Mouse (Mus musculus): Measurements from ENCODE around the gene St6galnac3.
A peak's percentile ranks its signal among the peaks of the same experiment; 100 is the strongest.

Gene St6galnac3

DNA sequence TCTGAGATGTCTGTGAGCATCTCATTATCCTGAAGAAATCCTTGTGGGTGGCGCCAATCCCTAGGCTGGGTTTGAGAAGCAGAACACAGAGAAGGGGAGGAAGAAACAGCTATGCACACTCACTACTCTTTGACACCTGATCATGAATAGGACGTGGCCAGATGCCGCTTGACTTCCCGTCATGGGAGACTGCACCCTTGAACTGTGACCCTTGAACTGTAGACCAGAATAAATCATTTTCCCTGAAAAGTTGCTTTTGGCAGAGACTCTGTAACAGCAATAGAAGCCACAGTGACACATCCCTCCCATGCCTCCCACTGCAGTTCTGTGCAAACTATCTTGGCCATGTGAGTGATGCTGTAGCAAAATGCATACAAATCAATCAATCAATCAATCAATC lies 267.3 kb downstream of the St6galnac3 start:
- DNase-seq: no peak

DNA sequence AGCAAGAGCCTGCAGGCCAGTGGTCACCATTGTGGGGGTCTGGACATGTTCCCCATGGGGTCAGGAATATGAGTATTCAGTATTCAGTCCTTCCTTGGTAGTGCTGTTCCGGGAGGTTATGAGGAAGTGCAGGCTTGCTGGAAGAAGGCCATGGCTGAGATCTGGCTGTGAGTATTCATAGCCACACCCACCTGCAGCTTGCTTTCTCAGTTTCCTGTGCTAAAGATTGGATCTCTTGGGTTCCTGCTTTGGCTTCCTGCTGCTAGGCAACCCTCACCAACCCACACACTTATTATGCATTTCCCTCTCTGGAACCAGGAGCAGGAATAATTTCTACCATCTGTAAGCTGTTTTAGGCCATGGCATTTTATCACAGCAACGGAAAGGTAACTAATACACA lies 267.8 kb downstream of the St6galnac3 start:
- no peak for DNase-seq

DNA sequence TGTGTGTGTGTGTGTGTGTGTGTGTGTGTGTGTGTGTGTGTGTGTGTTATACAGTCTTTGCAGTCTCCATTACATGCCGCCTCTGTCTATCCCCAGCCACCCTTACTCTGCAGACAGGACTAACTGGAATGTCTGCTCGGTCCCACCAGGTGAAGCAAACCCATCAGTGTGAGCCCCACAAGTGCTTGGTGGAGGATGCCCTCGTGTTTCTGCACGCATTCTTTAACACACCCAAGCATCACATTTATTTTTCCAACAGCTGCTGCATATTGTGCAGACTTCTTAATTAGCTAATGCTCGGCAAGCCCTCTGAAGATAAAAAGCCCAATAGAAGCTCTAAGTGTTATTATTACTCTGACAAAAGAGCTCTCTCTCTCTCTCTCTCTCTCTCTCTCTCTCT lies 268.7 kb downstream of the St6galnac3 start:
- DNase-seq: no peak

DNA sequence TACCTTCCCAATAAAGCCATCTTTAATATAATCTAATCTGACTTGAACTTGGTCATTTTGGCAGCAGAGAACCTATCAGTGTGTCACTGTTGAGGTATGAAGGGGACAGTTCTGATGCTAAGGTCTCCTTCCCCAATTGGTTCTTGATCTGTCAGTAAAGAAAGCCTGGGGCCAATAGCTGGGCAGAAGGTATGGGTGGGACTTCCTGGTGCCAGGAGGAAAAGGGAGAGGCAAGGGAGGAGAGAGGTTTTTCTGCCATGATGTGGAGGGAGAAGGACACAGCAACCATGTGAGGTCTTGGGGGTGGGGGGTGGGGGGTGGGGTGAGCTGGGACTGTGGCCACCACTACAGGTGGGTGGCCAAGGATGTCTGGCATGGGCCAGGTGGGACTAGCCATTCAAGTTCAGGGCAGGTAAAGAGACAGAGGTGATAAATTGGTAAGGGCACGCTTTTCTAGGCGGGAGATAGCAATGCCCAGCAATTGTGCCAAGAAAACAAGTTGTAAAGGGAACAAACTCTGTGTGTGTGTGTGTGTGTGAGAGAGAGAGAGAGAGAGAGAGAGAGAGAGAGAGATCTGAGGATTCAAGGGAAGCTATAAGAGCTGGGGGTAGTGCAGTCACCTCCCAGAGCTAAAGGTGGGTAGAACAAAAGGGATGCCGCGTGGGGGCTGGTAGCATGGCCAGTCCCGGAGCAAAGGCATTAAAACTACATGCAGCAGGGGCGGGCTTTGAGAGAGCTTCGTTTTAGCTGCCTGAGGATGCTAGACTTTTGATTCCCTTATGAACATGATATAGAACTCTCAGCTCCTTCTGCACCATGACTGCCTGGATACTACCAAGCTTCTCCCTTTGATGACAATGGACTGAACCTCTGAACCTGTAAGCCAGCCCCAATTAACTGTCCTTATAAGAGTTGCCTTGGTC lies 271.6 kb downstream of the St6galnac3 start:
- DNase-seq: no peak

DNA sequence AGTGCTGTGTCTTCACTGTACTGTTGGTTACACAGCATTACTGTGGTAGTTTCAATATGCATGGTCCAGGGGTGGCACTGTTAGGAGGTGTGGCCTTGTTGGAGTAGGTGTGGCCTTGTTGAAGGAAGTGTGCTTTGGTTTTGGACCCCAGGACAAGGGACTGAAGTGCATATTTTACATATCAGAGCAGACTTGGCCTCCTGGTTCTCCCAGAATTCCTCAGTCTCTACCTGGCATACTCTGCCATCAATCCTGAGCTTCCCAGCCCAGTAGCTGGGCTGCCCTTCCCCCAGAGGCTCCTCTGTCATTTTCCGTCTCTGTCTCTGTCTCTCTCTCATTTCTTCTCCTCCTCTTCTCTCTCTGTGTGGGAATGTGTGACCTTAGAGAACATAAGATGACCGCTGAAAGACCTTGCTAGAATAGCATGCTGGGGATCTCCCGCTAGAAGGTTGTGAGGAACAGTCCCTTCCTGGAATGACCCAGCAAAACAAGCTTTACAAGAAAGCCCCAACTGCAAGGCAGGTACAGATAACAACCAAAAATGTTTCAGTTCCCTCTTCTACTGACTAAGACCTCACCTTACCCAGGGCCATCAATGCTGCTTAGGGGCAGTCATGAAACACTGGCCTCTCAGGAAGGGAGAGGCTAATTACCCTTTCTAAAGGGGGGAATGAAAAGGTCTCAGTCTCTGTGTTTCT lies 272.5 kb downstream of the St6galnac3 start:
- DNase-seq: no peak

DNA sequence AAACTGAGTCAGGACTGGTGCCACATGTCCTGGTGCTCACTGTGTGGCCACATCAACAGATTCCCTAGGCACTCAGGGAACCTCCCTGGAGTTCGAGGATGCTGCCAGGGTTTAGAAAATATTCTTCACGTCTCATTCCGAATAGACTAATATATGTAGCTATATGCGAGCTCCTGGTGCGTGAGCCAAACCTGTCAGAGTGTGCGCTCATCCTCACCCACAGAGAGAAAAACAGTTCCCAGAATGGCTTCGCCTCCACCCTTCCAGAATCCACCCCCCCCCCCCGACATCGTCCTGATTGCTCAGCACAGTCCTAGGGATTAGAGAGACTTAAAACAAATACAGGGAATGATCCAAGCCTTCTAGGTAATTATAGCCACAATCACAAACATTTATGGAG lies 283.6 kb downstream of the St6galnac3 start:
- DNase-seq: no peak

DNA sequence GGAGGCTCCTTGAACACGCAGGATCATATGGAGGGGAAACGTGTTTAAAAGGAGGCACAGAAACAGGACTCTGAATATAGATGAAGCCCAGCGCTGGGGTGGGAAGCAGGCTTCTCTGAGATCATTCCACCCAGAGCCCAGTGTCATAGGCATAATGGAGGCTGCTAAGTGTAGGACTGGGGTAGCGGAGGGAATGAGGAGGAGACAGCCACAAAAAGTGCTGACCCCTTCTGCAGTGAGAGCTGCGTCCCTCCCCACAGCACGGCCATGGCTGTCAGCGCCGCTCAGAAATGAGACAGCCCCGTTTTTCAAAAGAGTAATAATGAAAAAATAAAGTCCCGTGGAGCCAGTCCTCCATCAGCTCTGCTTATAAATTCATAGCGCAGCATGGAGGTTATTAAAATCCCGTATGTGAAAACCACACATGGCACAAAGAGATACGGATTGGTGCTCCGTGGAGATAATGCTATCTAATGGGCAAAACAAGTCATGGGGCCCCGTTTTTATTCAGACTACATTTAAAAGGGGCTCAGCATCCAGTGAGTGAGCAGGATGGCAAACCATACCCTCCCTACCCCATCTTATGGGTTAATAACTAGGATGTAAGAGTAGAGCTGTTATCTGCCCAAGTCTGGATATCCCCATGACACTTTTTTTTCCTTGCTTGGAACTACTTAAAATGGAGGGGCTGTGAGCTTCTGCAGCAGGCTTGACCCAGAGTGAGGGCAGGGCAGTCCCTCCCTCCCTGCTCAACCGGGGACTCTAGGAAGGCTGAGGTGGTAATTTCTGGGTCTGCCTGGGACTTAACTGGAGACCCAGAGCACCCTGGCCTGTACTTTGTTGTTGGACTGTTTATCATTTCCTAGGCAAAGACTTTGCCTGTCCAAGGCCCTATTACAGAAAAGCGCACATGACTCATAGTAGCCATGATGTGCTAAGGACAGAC lies 288.6 kb downstream of the St6galnac3 start:
- DNase-seq: no peak

DNA sequence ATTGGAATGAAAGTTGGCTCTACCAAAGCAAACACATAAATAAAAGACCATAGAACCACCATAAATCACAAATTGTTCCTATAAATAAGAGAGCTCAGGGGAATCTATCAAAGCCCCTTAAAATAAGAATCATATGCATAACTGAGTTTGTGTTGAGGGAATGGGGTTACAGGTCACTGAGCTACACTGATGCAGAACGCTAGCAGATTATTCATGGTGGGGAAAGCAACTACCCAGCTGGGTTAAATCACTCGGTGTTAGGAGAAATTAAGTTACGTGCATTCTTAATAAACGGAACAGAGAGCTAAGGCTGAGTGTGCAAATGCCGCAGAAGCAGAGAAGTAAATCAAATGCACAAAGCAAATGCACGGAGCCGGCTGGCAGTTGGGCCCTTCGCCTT lies 292.0 kb downstream of the St6galnac3 start:
- DNase-seq: no peak

DNA sequence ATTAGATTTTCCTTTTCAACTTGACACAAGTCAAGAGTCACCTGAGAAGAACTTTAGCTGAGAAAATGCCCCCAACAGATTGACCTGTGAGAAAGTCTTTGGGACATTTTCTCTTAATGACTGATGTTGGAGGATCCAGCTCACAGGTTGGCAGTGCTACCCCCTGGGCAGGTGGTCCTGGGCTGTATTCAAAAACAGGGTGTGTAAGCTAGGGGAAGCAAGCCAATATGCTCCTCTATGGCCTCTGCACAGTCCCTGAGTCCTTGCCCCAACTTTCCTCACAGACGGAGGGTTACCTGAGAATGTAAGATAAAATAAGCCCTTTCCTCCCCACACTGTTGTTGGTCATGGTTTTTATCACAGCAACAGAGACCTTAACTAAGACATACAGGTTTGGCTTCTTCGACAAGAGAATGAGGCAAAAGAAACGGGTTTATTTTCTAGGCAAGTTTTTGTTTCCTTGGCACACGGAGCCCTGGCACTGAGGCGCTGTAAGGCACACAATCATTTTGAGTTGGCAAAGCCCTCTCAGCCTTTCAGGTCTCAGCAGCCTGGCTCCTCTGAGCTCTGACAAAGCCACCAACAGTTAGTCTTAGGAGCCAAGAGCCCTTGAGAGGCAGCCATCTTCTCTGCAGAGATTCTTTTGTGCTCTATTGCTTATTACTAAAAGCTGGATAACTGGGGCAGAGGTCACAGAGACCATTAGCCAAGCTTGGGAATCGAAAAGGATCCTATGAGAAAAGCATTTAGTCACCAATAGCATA lies 292.7 kb downstream of the St6galnac3 start:
- peak; percentile 13 to 23 for DNase-seq

DNA sequence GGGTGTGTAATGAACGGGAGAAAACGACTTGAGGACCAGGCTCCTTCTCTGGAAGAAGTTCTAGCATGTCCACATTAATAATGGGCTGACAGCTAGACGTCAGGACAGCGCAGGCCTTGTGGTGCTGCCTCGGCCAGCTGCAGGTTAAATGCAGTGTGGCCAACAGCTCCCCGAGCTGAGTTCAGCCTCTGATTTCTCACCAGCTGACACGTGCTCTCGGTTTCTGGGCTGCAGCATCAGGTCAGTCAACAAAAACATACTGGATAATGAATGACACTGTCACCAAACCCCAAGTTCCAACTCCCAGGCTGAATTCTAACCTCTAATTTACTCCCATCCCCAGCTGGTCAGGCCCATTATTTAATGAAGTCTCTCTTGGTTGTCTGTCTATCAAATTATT lies 295.1 kb downstream of the St6galnac3 start:
- DNase-seq: no peak

DNA sequence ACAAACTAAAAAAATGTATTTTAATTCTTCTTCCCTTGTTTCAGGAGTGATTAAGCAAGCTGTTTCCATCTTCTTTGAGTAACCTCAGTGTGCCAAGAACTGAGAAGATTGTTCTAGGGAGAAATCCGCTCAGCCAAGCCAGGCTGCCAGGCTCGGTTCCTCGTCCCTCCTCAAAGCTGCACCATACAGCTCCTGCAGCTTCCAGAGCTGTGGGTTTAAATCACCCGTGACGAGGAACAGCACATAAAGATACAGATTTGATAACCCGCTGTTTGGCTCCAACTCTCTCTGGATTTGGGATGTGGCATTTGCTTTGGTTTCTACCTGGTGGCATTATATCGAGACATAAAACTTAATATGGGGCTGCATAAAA lies 303.1 kb downstream of the St6galnac3 start:
- DNase-seq: no peak

DNA sequence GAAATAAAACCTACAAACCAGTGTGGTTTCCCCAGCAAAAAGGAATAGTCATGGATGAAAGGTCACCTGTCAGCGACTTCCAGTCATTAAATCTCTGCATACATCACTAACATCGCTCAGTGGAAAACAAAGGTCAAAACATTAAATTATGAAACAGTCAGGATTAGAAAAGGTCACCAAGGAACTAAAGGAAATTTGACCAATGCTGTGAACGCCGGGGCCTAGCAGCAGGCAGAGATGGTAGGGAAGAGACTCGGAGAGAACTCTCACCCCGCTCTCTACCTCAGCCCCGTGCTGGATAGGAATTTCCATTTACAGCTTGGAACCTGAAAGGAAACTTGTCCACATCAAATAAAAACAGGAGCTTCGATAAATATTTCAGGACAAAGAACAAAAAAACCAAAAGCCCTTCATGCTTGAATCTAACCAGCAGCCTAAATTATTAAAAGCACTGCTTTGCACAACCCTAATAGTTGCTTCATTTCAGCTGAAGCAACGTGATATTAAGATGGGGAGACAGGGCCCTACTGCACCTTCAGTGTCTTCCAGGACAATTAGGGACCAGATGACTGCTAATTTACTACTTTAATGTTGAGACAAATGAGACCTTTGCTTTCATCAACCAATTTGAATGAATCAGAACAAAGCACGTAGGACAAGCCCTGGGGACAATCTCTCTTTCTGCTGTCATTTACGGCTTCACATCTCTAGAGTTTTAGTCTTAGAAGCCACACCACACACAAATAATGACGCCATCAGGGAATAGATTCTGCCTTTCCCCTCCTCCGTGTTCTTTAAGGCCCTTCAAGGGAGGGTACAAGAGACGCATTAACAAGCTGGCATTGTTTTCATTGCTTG lies 303.7 kb downstream of the St6galnac3 start:
- no peak for DNase-seq

DNA sequence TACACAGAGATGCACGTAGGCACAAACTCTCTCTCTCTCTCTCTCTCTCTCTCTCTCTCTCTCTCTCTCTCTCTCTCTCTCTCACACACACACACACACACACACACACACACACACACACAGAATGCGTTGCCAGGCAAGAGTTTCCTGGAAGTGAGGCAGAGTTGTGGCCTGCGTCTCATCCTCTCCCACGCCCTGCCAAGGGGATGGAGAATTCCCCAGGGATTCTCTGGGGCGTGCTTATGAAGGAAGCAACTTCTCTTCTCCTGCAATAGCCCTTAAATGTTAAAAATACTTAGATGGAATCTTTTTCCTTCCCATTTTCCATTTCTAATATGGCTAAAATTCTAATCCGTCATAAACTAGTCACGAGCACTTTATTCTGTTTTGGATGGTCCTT lies 305.6 kb downstream of the St6galnac3 start:
- DNase-seq: no peak

DNA sequence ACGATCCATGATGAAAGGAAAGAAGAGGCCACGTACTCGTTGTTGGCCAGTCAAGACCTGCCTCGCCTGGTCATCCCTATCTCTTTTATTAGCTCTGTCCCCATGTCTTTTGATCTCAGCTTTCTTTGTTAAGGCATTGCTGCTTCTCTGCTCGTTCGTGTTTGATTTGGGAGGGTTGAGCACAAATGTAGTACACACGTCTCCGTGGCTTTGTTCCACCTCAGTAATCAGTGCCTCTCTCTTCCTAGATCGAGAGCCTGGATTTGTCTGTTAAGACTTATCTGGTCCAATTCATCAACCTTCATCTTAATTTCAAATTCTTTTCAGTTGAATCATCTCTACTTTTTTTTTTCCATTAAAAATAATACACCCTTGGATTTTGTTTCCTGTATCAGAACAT lies 308.0 kb downstream of the St6galnac3 start:
- DNase-seq: no peak

DNA sequence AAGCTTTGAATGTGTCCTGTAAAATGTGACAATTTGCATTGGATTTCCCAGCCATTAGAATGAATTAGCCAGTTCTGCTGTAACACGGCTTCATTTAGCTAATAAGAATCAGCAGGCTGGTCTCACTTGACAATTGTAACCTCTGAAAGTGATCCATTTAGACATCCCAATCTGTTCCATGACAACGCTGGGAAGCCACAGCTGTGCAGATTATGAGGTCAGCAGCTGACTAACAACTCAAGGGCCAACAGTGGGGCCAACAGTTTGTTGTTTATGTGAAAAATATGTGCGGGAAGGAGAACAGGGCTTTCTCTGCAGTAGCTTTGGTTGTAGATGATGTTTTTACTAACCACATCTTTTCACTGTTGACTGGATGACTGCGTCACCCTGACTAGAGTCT lies 308.6 kb downstream of the St6galnac3 start:
- DNase-seq: no peak

DNA sequence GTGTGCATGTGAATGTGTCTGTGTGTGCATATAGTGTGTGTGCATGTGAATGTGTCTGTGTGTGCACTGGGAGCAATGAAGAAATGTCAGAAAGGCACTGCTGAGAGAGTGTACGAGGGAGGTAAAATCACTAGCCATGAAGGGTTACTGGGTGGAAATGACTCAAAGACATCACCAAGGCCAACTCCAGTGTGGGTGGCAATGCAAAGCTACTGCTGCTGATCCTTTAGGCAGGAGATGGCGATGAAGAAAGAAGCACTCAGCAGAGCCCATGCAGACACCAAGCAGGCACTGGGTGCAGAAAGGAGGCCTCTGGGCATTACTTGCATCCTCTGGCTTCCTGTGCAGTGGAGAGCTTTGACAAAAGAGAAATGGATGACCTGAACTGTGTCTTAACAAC lies 310.8 kb downstream of the St6galnac3 start:
- no peak for DNase-seq

DNA sequence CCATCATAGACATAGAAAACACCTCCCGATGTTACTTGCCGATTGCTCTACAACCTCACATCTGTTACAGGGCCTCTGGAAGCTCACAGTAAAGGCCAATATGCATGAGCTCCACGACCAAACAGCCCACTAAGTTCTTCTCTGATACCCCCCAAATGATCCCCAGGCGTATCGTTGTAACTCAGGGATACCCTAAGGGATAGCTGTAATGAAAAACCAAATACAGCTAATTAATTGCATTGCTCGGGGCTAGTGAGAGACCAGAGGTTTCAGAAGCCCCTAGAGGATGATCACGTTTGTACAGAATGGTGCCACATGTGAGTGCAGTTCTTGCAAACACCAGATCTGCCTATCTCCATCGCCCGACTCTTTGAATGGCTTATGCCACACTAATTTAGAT lies 315.7 kb downstream of the St6galnac3 start:
- DNase-seq: no peak

DNA sequence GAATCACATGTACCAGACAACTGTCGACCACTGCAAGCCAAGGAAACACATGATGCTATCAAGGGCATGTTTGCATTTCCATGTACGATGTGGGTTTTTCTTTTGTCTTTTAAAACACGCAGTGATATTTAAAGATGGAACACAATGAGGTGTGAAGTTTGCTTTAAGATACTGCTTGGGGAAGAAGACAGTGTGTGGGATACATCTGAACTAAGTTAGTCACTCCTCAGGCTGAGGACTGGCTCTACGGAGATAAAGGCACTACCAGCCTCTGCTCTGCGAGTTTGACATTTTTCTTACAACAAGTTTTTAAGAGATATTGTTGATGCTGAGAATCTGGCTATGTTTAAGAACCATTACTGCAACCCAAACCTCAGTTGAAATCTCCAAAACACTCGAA lies 316.6 kb downstream of the St6galnac3 start:
- no peak for DNase-seq

DNA sequence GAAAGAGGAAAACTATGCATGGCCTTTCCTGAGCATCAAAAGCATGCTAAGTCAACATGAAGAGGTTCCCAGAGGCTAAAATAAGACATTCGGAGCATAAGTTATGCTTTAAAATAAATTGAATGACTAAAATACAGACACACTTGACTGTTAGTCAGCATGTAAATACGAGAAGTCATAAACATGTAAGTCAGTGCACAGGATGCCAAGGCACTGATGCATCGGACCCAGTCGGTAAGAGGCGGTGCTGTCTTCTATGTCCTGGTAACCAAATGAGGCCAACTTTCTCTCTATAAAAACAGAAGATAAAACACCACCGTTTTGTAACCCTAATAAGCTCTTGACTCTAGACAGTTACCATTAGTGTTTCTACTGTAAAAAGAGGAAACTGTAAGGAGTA lies 317.3 kb downstream of the St6galnac3 start:
- DNase-seq: no peak

DNA sequence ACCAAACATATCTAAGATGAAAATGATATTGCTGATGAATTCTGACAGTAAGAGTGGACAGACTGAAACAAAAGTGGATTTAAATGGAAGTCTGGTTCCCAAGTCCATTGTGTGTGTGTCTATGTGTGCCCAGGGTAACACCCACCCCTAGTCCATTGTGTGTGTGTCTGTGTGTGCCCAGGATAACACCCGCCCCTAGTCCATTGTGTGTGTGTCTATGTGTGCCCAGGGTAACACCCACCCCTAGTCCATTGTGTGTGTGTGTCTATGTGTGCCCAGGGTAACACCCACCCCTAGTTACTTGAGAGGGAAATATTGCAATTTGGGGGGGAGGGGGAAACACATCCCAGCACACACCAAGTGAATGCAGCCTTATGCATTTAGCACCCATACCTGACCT lies 318.1 kb downstream of the St6galnac3 start:
- DNase-seq: no peak

DNA sequence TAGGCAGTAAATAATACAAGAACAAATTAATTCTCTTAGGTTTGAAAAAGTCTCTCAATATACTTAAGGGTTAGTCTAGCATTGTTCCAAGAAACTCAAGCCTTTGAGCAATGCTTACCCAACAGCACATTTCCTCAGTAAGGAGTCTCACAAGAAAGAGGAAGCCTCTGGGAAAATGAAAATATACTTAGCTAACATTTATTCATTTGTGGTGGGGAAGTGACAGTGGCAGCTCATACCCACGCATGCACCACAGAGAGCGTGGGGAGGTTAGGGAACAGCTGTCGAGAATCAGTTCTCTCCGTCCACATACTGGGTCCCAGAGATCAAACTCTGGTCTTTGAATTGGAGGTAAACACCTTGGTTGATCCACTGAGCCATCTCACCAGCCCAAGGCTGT lies 318.8 kb downstream of the St6galnac3 start:
- DNase-seq: no peak
